In genomic region chr2:156401331-156401730, GRCm38 (mm10) we compare ENCODE assay signal across 8 mouse cellular contexts. TPM values are rescaled to one million over a fixed set of nuclear protein-coding genes. Genes with fewer than 3 reads are reported as not detected.
DNase-seq lines count a peak whose midpoint lies in the region; ATAC-seq lines count a peak whose summit lies in the region.

No protein-coding gene starts in this region.

- peak overlapping the region; percentile 68 for H3K27ac ChIP-seq in hindbrain, embryonic 12.5 days

- no peaks in the 10 kb centered on the region for H3K27me3 ChIP-seq in hindbrain, embryonic 12.5 days

- no peaks in the 10 kb centered on the region for H3K36me3 ChIP-seq in hindbrain, embryonic 12.5 days

- ATAC-seq in frontal cortex, adult (ENCODE audit: low TSS enrichment), result peak; percentile 91
- ATAC-seq in hindbrain, embryonic 12.5 days (ENCODE audit: low FRiP score), result peak; percentile 89
- peak; percentile 99 for ATAC-seq in megakaryocyte progenitor cell, adult 5-6 weeks (replicated peaks; ENCODE audit: poor library complexity)
- no peak for ATAC-seq in monocyte, adult 5-6 weeks (replicated peaks; ENCODE audit: insufficient number of reproducible peaks, low FRiP score, low TSS enrichment, poor library complexity, severe bottlenecking)

- H3K9me3 ChIP-seq in hindbrain, embryonic 12.5 days (replicated peaks), result no peaks in the 10 kb centered on the region

- H3K9ac ChIP-seq in hindbrain, embryonic 12.5 days, result peak overlapping the region; percentile 35; the same call in 1 of the 2 replicates

- DNase-seq in frontal cortex, postnatal 25 days (ENCODE audit: low spot score in 2 of 2), result no peak
- DNase-seq in c-Kit-positive CD71-positive TER-119-positive erythroid progenitor cells, embryonic 14.5 days (ENCODE audit: low spot score), result peak; percentile 62
- peak; percentile 45 to 61 for DNase-seq in layer of hippocampus, postnatal 36 days
- peak; percentile 66 for DNase-seq in right cerebral cortex, postnatal 4 days

- peaks cover 12% of the 10 kb centered on the region for H3K4me1 ChIP-seq in hindbrain, embryonic 12.5 days

- peak overlapping the region; percentile 47 for H3K4me2 ChIP-seq in hindbrain, embryonic 12.5 days (replicated peaks)

- WGBS in hindbrain, embryonic 12.5 days, result 6% methylated on average over 9 of the region's 9 CpGs

- H3K4me3 ChIP-seq in hindbrain, embryonic 12.5 days, result peak overlapping the region; percentile 16; the same call in 1 of the 2 replicates

RNA-seq across cellular contexts. Expression of gene Epb41l1, which starts 19.4 kb away (rescaled TPM):
- 6.1 and 7.1 TPM in 2 replicates for polyA plus RNA-seq in hindbrain, embryonic 12.5 days (2016; fragmentation: Nextera tagmentation; extraction: Ambion mirVana)
- 100 to 1,000 TPM; 317 to 355 TPM for total RNA-seq in layer of hippocampus, postnatal 36 days (2021)
- total RNA-seq in megakaryocyte progenitor cell, adult 5-6 weeks (2015), result 0.05 and 0.39 TPM in 2 replicates
- 0.24 and 2.6 TPM in 2 replicates for total RNA-seq in megakaryocyte progenitor cell, adult 5-6 weeks (2017)
- total RNA-seq in monocyte, adult 5-6 weeks (2017), result 3.5 to 7.1 TPM (median 6.2 TPM) in 3 replicates

Comparison
In these comparisons a context has a peak if more than half of its experiments do, and no peak if none do; other contexts are left out.
1. DNase-seq: peak in c-Kit-positive CD71-positive TER-119-positive erythroid progenitor cells, embryonic 14.5 days (single experiment), layer of hippocampus, postnatal 36 days (2 of 2) and right cerebral cortex, postnatal 4 days (single experiment); none in frontal cortex, postnatal 25 days (0 of 2).
2. RNA of gene Epb41l1, which starts 19.4 kb away (total RNA-seq): 317 to 355 TPM in layer of hippocampus, postnatal 36 days; 3.5 to 7.1 TPM in monocyte, adult 5-6 weeks and 0.05 to 2.6 TPM in megakaryocyte progenitor cell, adult 5-6 weeks; every median in the first group is over 10 times any median in the second.